Mouse (Mus musculus) stomach, embryonic 16.5 days (tissue): ENCODE data around the gene Cenpb. TPM values are rescaled to one million over a fixed set of nuclear protein-coding genes. Genes with fewer than 3 reads are reported as not detected.

Source experiments
- ATAC-seq: fragments of 200-750 bp; cut with Nextera tagmentation; 2 replicates; pipeline ENCODE4 v1.8.0; 2017; ENCODE audit warnings: moderate number of reproducible peaks, moderate TSS enrichment; ENCODE audit not compliant: insufficient read depth, low FRiP score
- H3K27ac ChIP-seq: fragments of 300-500 bp; sonication (generic); 2 replicates; pipeline ENCODE4 v1.5.1; 2014; ENCODE audit warnings: low read length
- H3K27me3 ChIP-seq: fragments of 300-500 bp; sonication (generic); 2 replicates; pipeline ENCODE4 v1.6.1; 2014; ENCODE audit warnings: low read length, control low read depth, mixed read lengths; ENCODE audit not compliant: control insufficient read depth, insufficient read depth
- H3K36me3 ChIP-seq: fragments of 300-500 bp; sonication (generic); 2 replicates; pipeline ENCODE4 v1.6.1; 2014; ENCODE audit warnings: low read length; ENCODE audit not compliant: control insufficient read depth, insufficient read depth
- H3K4me1 ChIP-seq: fragments of 300-500 bp; sonication (generic); 2 replicates; pipeline ENCODE4 v1.6.1; 2014; ENCODE audit warnings: low read length, control low read depth, mixed read lengths; ENCODE audit not compliant: control insufficient read depth, insufficient read depth
- H3K4me2 ChIP-seq: fragments of 300-500 bp; sonication (generic); 2 replicates; pipeline ENCODE4 v1.6.1; 2014; ENCODE audit warnings: low read depth, low read length, mixed read lengths
- H3K4me3 ChIP-seq: fragments of 300-500 bp; sonication (generic); replicated peaks from 2 replicates; pipeline ENCODE4 v1.5.1; 2014; ENCODE audit warnings: mild to moderate bottlenecking, low read length
- H3K9ac ChIP-seq: fragments of 300-500 bp; sonication (generic); 2 replicates; pipeline ENCODE4 v1.6.1; 2014; ENCODE audit warnings: low read length
- H3K9me3 ChIP-seq: fragments of 300-500 bp; sonication (generic); replicated peaks from 2 replicates; pipeline ENCODE4 v1.6.1; 2016; ENCODE audit warnings: low read length, control low read depth; ENCODE audit not compliant: control insufficient read depth
- WGBS: fragments of 180-500 bp; shearing (Covaris S2); extraction: QIAGEN DNeasy Blood & Tissue Kit; methylation state at CpG from one replicate; pipeline ENCODE4 v1.1.7; 2014; 5-methylcytosine and 5-hydroxymethylcytosine counted together
- polyA plus RNA-seq: library from polyadenylated mRNA; unstranded; fragments of >200 nt; fragmentation: Nextera tagmentation; extraction: Ambion mirVana; gene quantifications from 2 replicates; pipeline ENCODE4 v1.2.1, GENCODE M21; 2015

The Cenpb gene
- polyA plus RNA-seq, 1 experiment from 2014 or later: 10.4 TPM

DNA sequence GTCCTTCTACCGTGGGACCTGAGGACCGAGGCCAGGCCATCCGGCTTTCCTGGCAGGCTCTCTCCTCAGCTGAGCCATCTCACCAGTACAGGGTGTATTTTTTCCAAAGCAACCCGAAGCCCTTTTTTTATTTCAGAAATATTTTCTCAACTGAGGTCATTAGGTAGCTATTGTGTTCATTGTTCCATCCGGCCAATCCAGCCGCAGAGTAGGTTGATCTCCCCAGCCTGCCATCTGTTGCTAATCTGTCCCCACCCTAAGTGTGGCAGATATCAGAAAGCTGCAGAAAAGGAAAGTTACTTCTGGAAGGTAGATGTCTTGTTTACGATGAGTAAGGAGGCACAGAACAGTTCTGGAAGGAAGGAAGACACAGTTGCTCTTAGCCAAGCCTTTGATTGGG is 33.9 kb upstream of the Cenpb start:
- Histone ChIP-seq H3K4me3 (no peak overlapping the region), H3K27me3 (no peaks in the 10 kb centered on the region), H3K4me1 (peaks cover 21% of the 10 kb centered on the region), H3K9me3 (no peaks in the 10 kb centered on the region), H3K27ac (no peak overlapping the region; the same call in 1 of the 2 replicates), H3K4me2 (no peak overlapping the region), H3K9ac (peak overlapping the region; percentile 1; the same call in 1 of the 2 replicates), H3K36me3 (no peaks in the 10 kb centered on the region)
- 75% methylated on average over 7 of the region's 7 CpGs for WGBS
- no peak for ATAC-seq

DNA sequence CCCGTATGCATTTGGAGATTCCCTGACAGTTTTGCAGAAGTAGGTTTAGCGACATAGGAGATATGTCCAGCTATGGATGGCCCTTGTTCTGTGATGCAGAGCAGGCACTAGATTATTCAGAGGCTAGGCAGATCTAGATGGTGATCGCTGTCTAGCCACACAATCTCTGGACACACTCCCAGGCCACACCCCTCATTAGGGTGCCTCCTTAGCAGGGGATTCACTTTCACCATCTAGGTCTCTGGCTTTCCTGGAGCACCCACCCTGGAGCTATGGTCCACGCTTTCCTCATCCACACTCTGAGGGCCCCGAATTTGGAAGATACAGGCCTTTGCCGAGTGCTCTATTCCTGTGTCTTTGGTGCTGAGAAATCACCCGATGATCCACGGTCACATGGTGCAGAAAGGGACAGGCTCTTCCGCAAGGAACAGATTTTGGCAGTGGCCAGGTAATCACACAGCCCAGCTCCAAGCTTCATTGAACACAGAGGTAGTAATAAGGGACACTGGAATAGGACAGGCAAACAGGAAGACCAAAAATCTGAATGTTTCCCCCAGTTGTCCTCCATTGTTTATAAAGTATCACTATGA is 31.3 kb upstream of the Cenpb start:
- Histone ChIP-seq H3K4me2 (peak overlapping the region; percentile 70), H3K4me3 (peak overlapping the region; percentile 58), H3K27ac (peak overlapping the region; percentile 91), H3K9ac (peak overlapping the region; percentile 81), H3K27me3 (no peaks in the 10 kb centered on the region), H3K36me3 (no peaks in the 10 kb centered on the region), H3K4me1 (peaks cover 21% of the 10 kb centered on the region), H3K9me3 (no peaks in the 10 kb centered on the region)
- 62% methylated on average over 9 of the region's 9 CpGs for WGBS
- no peak for ATAC-seq

DNA sequence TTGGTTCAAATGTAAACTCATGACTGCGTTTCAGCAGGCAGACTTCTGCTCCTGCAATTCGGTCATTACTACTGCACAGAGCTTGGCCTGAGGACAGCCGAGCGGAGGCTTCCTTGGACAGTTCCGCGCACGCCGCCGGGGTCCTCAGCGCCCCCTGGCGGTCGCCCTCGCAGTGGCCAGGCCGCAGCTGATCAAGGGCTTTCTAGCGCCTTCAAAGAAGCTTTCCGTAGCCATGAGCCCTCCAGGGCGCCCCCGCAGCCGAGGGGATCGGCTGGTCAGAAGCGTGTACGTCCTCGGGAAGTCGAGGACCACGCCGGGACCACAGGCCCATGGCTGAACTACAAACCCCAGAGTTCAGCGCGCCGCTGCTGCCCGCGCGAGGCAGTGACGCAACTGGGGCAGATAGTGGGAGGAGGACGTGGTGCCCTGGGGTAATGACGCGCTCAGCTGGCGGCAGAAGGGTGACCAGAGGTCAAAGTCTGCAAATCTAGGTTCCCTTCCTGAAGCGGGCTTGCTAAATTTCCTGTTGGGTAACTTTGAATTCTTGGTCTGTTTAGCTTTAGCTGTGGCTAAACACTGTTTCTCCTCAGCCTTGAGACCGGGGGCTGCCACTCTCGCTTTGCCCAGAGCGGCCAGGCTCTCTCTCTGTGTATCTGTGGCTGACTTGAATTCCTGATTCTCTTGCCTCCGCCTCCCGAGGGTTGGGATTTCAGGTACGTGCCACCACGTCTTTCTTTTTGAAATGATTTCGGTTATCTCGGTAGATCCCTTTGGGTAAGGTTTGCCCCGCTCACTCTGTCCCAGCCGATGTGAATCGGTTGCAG is 30.3 kb upstream of the Cenpb start:
- Histone ChIP-seq H3K4me3 (peak overlapping the region; percentile 58), H3K27ac (peak overlapping the region; percentile 91), H3K9ac (peak overlapping the region; percentile 81), H3K4me2 (peak overlapping the region; percentile 70), H3K36me3 (no peaks in the 10 kb centered on the region), H3K4me1 (peaks cover 25% of the 10 kb centered on the region), H3K9me3 (no peaks in the 10 kb centered on the region), H3K27me3 (no peaks in the 10 kb centered on the region)
- WGBS: under 1% methylated on average over 50 of the region's 50 CpGs
- ATAC-seq: peak; percentile 96

DNA sequence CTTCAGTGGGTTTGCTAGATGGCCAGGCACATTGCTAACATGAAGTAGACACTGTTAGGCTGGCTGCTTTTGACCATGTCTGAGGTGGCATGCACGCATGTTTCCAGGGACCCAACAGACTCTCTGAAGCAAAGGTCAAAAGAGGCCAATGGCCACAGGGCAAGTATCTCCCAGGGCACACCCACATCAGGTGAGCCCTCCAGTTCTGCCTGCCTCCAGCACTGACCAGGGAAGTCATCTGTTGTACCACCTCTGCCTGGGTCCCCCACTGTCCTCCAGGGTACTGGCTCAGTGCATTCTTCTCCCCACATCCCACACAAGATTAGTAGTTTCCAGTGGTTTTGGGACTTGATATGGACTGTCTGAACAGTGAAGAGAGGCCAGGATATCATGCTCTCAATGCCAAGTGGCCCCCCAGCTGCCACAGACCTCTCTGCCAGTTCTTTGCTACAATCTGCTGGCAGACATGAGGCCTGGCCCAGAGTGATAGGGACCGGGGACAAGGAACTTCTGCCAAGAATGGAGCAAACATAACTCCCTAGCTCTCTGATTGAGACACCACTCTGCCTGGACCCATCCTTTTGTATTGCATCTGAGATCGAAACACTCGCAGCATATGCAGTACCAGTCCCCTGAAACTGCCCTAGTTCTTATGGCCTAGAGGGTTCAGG is 29.4 kb upstream of the Cenpb start:
- Histone ChIP-seq H3K27ac (peak overlapping the region; percentile 91), H3K9ac (peak overlapping the region; percentile 81), H3K4me1 (peaks cover 34% of the 10 kb centered on the region), H3K36me3 (no peaks in the 10 kb centered on the region), H3K4me2 (peak overlapping the region; percentile 70), H3K27me3 (no peaks in the 10 kb centered on the region), H3K9me3 (no peaks in the 10 kb centered on the region), H3K4me3 (peak overlapping the region; percentile 58; the same call in 1 of the 2 replicates)
- no peak for ATAC-seq
- 76% methylated on average over 4 of the region's 4 CpGs for WGBS

DNA sequence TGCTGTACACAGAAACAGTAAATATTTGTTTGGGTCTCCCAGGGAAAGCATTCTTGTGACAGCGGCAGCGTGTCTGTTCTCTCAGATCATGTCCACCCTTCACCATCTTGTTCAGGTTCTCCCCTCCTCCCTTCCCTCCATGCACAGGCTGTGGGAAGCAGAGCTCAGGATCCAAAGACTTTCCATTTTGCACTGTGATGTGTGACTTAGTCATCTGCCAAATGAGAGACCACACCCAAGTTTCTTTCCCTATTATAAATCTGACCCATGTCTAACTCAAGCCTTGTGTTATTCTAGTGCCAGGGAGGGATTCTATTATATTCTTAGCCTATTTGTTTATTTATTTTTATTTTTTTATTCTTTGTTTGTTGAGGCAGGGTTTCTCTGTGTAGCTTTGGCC is 28.5 kb upstream of the Cenpb start:
- no peak for ATAC-seq
- peaks cover 39% of the 10 kb centered on the region for H3K4me1 ChIP-seq
- no peaks in the 10 kb centered on the region for H3K27me3 ChIP-seq
- H3K27ac ChIP-seq: peak overlapping the region; percentile 41
- no peaks in the 10 kb centered on the region for H3K9me3 ChIP-seq
- no peak overlapping the region for H3K4me2 ChIP-seq
- WGBS: 67% methylated on average over 2 of the region's 2 CpGs
- H3K36me3 ChIP-seq: no peaks in the 10 kb centered on the region
- H3K9ac ChIP-seq: no peak overlapping the region
- H3K4me3 ChIP-seq: no peak overlapping the region

DNA sequence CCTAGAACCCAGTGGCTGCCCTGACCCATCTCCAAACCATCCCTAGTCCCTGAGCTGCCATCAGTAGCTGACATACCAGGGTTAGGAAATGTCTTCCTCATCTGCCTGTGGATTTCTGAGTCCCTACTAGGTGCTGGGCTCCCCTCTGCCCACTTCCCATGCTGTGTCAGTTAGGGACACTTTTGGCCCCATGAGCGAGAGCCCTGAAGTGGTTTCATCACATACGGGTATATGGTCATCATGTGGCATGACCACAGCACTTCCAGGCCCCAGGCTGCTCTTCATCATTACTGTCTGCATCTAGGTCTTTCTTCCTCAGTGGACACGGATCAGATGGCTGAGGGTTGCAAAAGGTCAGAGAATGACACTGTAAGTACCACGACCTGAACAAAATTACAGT is 26.9 kb upstream of the Cenpb start, which contains the start of gene Ap5s1:
Ap5s1 (plus strand) TSS at position 301 of the 400 bp plus-strand sequence.
- Histone ChIP-seq H3K4me1 (peaks cover 35% of the 10 kb centered on the region), H3K4me2 (no peak within 1 kb of the TSS), H3K9me3 (no peaks in the 10 kb centered on the region), H3K9ac (no peak within 1 kb of the TSS), H3K4me3 (no peak within 1 kb of the TSS), H3K27me3 (no peaks in the 10 kb centered on the region), H3K36me3 (no peaks in the 10 kb centered on the region), H3K27ac (no peak within 1 kb of the TSS)
- ATAC-seq: no peak
- WGBS: 77% methylated on average over 4 of the region's 4 CpGs

DNA sequence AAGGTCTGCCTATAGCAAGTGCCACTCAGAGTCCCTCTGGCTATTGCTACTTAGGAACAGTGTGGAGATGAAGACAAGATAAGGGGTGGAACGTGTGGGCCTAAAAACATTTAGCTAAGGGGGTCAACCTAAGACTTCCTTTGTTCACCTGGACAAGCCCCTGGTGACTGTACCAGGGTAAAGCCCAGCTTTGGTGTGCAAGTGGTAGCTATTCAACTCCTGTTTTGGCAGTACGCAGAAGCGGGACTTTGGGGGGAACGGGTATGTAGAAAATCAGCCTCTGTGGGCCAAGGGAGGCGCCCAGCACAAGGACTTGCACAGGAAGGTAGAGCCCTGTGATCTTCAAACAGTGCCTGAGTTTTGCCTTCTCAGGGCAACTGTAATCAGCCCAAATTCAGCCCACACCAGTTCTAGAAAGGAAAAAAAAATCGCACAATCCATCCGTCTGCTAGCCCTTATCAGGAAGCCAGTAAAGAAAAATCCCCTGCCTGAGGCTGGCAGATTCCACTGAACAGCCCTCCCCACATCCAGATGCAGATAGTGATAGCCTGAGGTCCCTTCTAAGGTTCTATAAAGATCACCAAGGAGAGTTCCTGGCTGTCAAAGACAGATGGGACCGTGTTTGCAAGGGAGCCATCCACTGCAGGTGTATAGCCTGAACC is 25.8 kb upstream of the Cenpb start:
- Histone ChIP-seq H3K27ac (peak overlapping the region; percentile 93), H3K4me2 (no peak overlapping the region; the same call in 1 of the 2 replicates), H3K9me3 (no peaks in the 10 kb centered on the region), H3K36me3 (no peaks in the 10 kb centered on the region), H3K27me3 (no peaks in the 10 kb centered on the region), H3K4me3 (no peak overlapping the region), H3K9ac (no peak overlapping the region), H3K4me1 (peaks cover 29% of the 10 kb centered on the region)
- WGBS: 77% methylated on average over 8 of the region's 8 CpGs
- no peak for ATAC-seq

DNA sequence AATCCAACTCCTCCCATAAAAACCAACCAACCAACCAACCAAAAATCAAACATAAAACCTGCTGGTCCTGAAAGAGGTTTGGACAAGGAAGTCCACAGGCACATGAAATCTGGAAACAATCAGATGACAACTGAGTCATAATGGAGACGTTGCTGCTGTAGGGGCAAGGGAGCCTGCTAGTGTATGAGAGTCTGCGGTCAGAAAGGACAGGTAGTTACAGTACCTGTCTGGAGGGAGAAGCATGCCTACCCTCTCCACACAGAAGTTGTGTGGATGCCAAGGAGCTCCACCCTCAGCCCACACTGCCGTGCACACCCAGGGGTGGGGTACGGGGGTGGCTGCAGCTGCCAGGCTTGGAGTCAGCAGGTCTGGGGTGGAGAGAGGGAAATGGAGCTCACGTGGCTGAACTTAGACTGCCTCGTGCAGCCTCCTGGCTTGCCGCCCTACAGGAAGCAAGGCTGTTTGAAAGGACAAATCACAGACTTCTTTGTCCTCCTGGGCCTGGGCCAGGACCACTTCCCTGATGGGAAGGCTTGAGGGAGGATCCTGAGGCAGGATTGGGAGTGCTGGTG is 24.6 kb upstream of the Cenpb start:
- Histone ChIP-seq H3K27me3 (no peaks in the 10 kb centered on the region), H3K27ac (peak overlapping the region; percentile 93), H3K4me3 (0 out of 2 replicates have a peak overlapping the region, but pooled peaks have one; percentile 9), H3K4me2 (peak overlapping the region; percentile 22; the same call in 1 of the 2 replicates), H3K9ac (peak overlapping the region; percentile 50), H3K9me3 (no peaks in the 10 kb centered on the region), H3K4me1 (peaks cover 26% of the 10 kb centered on the region), H3K36me3 (no peaks in the 10 kb centered on the region)
- peak; percentile 93 for ATAC-seq
- 18% methylated on average over 7 of the region's 7 CpGs for WGBS
